Mouse (Mus musculus) stomach, postnatal 0 days (tissue): ENCODE measurements at regions not wholly inside any gene's neighbourhood (a gene's known extent, or its start where the extent isn't known, plus 50 kb on each side); places are given as distances from the start of the nearest gene placed in this dataset.
A peak's percentile ranks its signal among the peaks of the same experiment; 100 is the strongest.

ENCODE experiments used
- ATAC-seq: fragments of 200-750 bp; cut with Nextera tagmentation; 2 replicates; pipeline ENCODE4 v1.8.0; 2017; ENCODE audit not compliant: low FRiP score, low TSS enrichment
- DNase-seq: peaks from one replicate; pipeline ENCODE4 v3.0.0-alpha.2; 2016; ENCODE audit warnings: low spot score
- H3K27ac ChIP-seq: fragments of 300-500 bp; sonication (generic); replicated peaks from 2 replicates; pipeline ENCODE4 v1.5.1; 2014; ENCODE audit warnings: mild to moderate bottlenecking, control low read depth
- H3K27me3 ChIP-seq: fragments of 300-500 bp; sonication (generic); 2 replicates; pipeline ENCODE4 v1.6.1; 2014; ENCODE audit warnings: low read length; ENCODE audit not compliant: control insufficient read depth, insufficient read depth
- H3K36me3 ChIP-seq: fragments of 300-500 bp; sonication (generic); 2 replicates; pipeline ENCODE4 v1.6.1; 2014; ENCODE audit warnings: low read length, mixed read lengths; ENCODE audit not compliant: control insufficient read depth, insufficient read depth
- H3K4me1 ChIP-seq: fragments of 300-500 bp; sonication (generic); replicated peaks from 2 replicates; pipeline ENCODE4 v1.6.1; 2014; ENCODE audit warnings: antibody characterized with exemption; ENCODE audit not compliant: control insufficient read depth, insufficient read depth
- H3K4me2 ChIP-seq: fragments of 300-500 bp; sonication (generic); replicated peaks from 2 replicates; pipeline ENCODE4 v1.6.1; 2014; ENCODE audit warnings: low read depth, mild to moderate bottlenecking, control low read depth, moderate library complexity
- H3K4me3 ChIP-seq: fragments of 300-500 bp; sonication (generic); 2 replicates; pipeline ENCODE4 v1.5.1; 2014; ENCODE audit warnings: low read depth, low read length, control low read depth
- H3K9ac ChIP-seq: fragments of 300-500 bp; sonication (generic); 2 replicates; pipeline ENCODE4 v1.6.1; 2014; ENCODE audit warnings: mild to moderate bottlenecking, low read length, control low read depth, mixed read lengths
- H3K9me3 ChIP-seq: fragments of 300-500 bp; sonication (generic); 2 replicates; pipeline ENCODE4 v1.6.1; 2016; ENCODE audit warnings: low read length; ENCODE audit not compliant: control insufficient read depth
- CTCF ChIP-seq: IDR thresholded peaks from 2 replicates; pipeline ENCODE4 v1.5.1; 2016; ENCODE audit warnings: antibody characterized with exemption, low read depth, mild to moderate bottlenecking, moderate library complexity
- EP300 ChIP-seq: optimal IDR thresholded peaks from 2 replicates; pipeline ENCODE3; 2016; ENCODE audit warnings: antibody characterized with exemption
- WGBS: fragments of 180-500 bp; shearing (Covaris S2); extraction: QIAGEN DNeasy Blood & Tissue Kit; methylation state at CpG from one replicate; pipeline ENCODE4 v1.1.7; 2014; 5-methylcytosine and 5-hydroxymethylcytosine counted together

GRCm38 (mm10) chr12:86824860-86825583, 59.6 kb downstream of the Irf2bpl start:
- TF ChIP-seq CTCF = no peak
- Histone ChIP-seq H3K4me2 (peak overlapping the region; percentile 46; the same call in 1 of the 2 replicates), H3K4me1 (peaks cover 8% of the 10 kb centered on the region), H3K9ac (no peak overlapping the region), H3K9me3 (no peaks in the 10 kb centered on the region), H3K27me3 (no peaks in the 10 kb centered on the region), H3K36me3 (no peaks in the 10 kb centered on the region), H3K27ac (peak overlapping the region; percentile 95), H3K4me3 (no peak overlapping the region)
- 5% methylated on average over 14 of the region's 14 CpGs for WGBS
- DNase-seq = peak; percentile 94
- ATAC-seq = peak; percentile 87

GRCm38 (mm10) chr12:86823855-86824589, 60.6 kb downstream of the Irf2bpl start:
- peak; percentile 69 for ATAC-seq
- peak overlapping the region; percentile 46 for H3K4me2 ChIP-seq

GRCm38 (mm10) chr12:86823488-86823854, 61.1 kb downstream of the Irf2bpl start:
- peaks cover 8% of the 10 kb centered on the region for H3K4me1 ChIP-seq
- H3K9ac ChIP-seq = peak overlapping the region; percentile 60
- DNase-seq (no peak), ATAC-seq (no peak)
- H3K36me3 ChIP-seq = no peaks in the 10 kb centered on the region
- peak overlapping the region; percentile 27 for H3K4me3 ChIP-seq
- whole genome bisulfite sequencing = 64% methylated on average over 4 of the region's 4 CpGs
- H3K27me3 ChIP-seq = no peaks in the 10 kb centered on the region
- no peaks in the 10 kb centered on the region for H3K9me3 ChIP-seq
- TF ChIP-seq CTCF (no peak), EP300 (no peak)
- H3K4me2 ChIP-seq = peak overlapping the region; percentile 46
- peak overlapping the region; percentile 95 for H3K27ac ChIP-seq

More at GRCm38 (mm10) chr12:86823855-86824589, 60.6 kb downstream of the Irf2bpl start:
- TF ChIP-seq EP300 (no peak), CTCF (peak; percentile 42)
- H3K27ac ChIP-seq = peak overlapping the region; percentile 95
- peak overlapping the region; percentile 27 for H3K4me3 ChIP-seq
- peak overlapping the region; percentile 60 for H3K9ac ChIP-seq
- H3K36me3 ChIP-seq = no peaks in the 10 kb centered on the region
- H3K27me3 ChIP-seq = no peaks in the 10 kb centered on the region
- H3K4me1 ChIP-seq = peaks cover 8% of the 10 kb centered on the region
- WGBS = under 1% methylated on average over 28 of the region's 29 CpGs
- H3K9me3 ChIP-seq = no peaks in the 10 kb centered on the region
- DNase-seq = peak; percentile 80

- no peak for DNase-seq
- H3K27ac ChIP-seq = no peak overlapping the region
- 78% methylated on average over 6 of the region's 6 CpGs for WGBS
- no peak overlapping the region for H3K4me2 ChIP-seq
- peaks cover 8% of the 10 kb centered on the region for H3K4me1 ChIP-seq
- H3K9me3 ChIP-seq = no peaks in the 10 kb centered on the region
- H3K9ac ChIP-seq = no peak overlapping the region
- H3K4me3 ChIP-seq = no peak overlapping the region
- no peaks in the 10 kb centered on the region for H3K36me3 ChIP-seq
- H3K27me3 ChIP-seq = no peaks in the 10 kb centered on the region
- TF ChIP-seq EP300 (no peak), CTCF (no peak)
- no peak for ATAC-seq
Measured at GRCm38 (mm10) chr12:86821183-86821582, 63.4 kb downstream of the Irf2bpl start.

DNA sequence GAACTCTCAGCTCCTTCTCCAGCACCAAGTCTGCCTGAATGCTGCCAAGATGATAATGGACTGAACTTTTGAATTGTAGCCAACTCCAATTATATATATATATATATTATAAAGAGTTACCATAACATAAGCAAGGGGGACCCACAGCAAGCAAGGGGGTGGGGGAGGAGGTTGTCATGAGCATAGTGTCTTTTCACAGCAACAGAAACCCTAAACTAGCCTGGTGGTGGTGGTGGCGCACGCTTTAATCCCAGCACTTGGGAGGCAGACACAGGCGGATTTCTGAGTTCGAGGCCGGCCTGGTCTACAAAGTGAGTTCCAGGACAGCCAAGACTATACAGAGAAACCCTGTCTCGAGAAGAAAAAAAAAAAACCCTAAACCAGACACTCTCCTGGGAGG, 65.0 kb downstream of the Irf2bpl start:
- ATAC-seq = no peak
- H3K9me3 ChIP-seq = no peaks in the 10 kb centered on the region
- no peaks in the 10 kb centered on the region for H3K36me3 ChIP-seq
- no peak overlapping the region for H3K4me3 ChIP-seq
- H3K27me3 ChIP-seq = no peaks in the 10 kb centered on the region
- H3K4me1 ChIP-seq = peaks cover 3% of the 10 kb centered on the region
- no peak for DNase-seq
- no peak overlapping the region for H3K9ac ChIP-seq
- no peak for TF ChIP-seq CTCF
- TF ChIP-seq EP300 = no peak
- H3K4me2 ChIP-seq = no peak overlapping the region
- WGBS = 92% methylated on average over 6 of the region's 6 CpGs
- H3K27ac ChIP-seq = no peak overlapping the region

DNA sequence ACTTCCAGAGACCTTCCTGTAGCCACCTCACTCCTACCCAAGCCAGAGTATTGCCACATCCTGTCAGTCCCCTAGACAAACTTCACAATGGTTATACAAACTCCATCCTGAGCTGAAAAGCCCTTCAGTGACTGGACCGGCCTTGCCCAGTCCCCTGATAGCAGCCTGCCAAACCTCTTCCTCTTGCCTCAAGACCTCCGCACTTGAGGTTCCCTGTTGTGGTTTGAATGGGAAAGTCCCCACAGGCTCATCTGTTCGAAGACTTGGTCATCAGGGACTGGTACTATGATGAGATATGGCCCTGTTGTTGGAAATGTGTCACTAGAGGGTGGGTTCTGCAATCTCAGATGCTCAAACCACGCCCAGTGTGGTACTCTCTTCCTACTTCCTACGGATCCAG, 65.4 kb downstream of the Irf2bpl start:
- 80% methylated on average over 5 of the region's 5 CpGs for WGBS
- Histone ChIP-seq H3K36me3 (no peaks in the 10 kb centered on the region), H3K4me1 (0 out of 2 replicates have a peak, but pooled peaks cover 3% of the 10 kb centered on the region), H3K9ac (no peak overlapping the region), H3K27me3 (no peaks in the 10 kb centered on the region), H3K4me2 (no peak overlapping the region), H3K27ac (no peak overlapping the region), H3K4me3 (no peak overlapping the region), H3K9me3 (no peaks in the 10 kb centered on the region)
- ATAC-seq (no peak), DNase-seq (no peak)
- no peak for TF ChIP-seq CTCF
- no peak for TF ChIP-seq EP300
